Mouse (Mus musculus) granulocyte monocyte progenitor cell, adult 5-6 weeks (primary cell): ENCODE measurements around the gene Tex14. TPM values are rescaled to one million over a fixed set of nuclear protein-coding genes. Genes with fewer than 3 reads are reported as not detected.
"Not testable (repeated sequence)": the region's sequence is repeated elsewhere in the genome, so short reads cannot be mapped to it uniquely, and the experiment has no call there.

Experiments
- ATAC-seq: replicated peaks from 2 replicates; pipeline ENCODE4 v1.8.0; 2016; ENCODE audit warnings: mild to moderate bottlenecking, moderate TSS enrichment, inconsistent platforms; ENCODE audit not compliant: poor library complexity, severe bottlenecking
- total RNA-seq, 2 experiments: library from RNA; stranded (forward) in 1 of 2; stranded (reverse) in 1 of 2; fragments of 200-712, 200-1000 nt in 1 of 2; fragments of >200 nt in 1 of 2; fragmentation: Nextera tagmentation in 1 of 2; gene quantifications; 2 replicates each; pipeline ENCODE4 v1.2.3; 2014 to 2017

Gene Tex14
- total RNA-seq, 2 experiments from 2014 or later, result not detected

DNA sequence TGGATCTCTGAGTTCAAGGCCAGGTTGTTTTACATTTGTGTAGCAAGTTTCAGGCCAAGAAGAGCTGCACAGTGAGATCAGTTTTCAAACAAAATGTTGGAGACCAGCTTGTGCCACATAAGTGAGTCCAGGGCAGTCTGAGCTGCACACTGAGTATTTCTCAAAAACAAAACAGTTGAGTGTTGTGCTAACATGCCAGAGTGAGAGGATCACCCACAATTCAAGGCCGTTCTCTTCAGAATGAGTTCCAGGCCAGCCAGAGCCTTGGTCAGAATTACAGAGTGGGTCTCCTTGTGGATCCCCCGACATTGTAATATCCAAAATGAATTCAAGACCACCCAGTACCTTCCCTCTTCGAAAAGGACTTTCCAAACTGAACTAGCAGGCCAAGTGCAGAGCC, 41.3 kb downstream of the Tex14 start:
- no peak for ATAC-seq

DNA sequence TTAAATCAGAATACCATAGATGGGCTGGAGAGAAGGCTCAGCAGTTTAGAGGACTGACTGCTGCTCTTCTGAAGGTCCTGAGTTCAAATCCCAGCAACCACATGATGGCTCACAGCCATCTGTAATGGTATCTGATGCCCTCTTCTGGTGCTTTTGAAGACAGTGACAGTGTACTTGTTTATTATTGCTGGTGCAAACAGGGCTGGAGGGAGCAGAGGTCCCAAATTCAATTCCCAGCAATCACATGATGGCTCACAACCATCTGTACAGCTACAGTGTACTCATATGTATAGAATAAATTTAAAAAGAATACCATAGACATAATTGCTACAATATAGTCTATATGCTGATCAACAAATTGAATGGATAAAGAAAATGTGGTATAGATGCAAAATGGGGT, 42.6 kb downstream of the Tex14 start:
- no peak for ATAC-seq

GRCm38 (mm10) chr11:87448081-87448475, 43.2 kb downstream of the Tex14 start:
- ATAC-seq, result peak; percentile 83

DNA sequence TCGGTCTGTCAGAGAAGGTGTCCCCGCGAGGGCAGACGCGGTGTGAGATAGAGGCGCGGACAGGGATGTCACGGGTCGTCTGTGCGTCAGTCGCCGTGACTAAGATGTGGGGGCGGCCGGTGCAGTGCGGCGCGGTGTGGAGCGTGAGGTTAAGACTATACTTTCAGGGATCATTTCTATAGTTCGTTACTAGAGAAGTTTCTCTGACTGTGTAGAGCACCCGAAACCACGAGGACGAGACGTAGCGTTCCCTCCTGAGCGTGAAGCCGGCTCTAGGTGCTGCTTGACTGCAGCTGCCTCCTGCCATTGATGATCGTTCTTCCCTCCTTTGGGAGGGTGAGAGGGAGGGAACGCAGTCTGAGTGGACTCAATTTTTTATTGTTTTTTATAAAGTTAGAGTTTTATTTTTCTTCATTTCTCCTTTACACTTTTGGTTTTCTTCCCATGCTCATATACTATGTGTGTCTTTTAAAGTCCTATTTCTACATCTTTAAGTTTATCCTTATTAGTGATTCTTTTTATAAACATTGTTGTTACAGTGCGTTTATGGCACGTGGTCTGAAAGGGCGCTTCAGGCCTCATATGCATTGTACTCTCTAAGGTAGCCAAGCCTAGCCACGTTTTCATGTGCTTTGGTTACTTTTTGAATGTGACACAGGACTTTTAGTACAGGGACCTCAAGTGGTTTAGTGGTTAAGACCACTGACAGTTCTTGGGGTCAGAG, 43.8 kb downstream of the Tex14 start:
- peak; percentile 81 for ATAC-seq

- peak; percentile 31 for ATAC-seq
Observed at GRCm38 (mm10) chr11:87449200-87449547, 44.3 kb downstream of the Tex14 start.

GRCm38 (mm10) chr11:87449847-87450246, 45.0 kb downstream of the Tex14 start:
- not testable (repeated sequence) for ATAC-seq

GRCm38 (mm10) chr11:87452779-87453178, 47.9 kb downstream of the Tex14 start:
- not testable (repeated sequence) for ATAC-seq

GRCm38 (mm10) chr11:87453216-87454034, 48.6 kb downstream of the Tex14 start:
- ATAC-seq, result no peak

DNA sequence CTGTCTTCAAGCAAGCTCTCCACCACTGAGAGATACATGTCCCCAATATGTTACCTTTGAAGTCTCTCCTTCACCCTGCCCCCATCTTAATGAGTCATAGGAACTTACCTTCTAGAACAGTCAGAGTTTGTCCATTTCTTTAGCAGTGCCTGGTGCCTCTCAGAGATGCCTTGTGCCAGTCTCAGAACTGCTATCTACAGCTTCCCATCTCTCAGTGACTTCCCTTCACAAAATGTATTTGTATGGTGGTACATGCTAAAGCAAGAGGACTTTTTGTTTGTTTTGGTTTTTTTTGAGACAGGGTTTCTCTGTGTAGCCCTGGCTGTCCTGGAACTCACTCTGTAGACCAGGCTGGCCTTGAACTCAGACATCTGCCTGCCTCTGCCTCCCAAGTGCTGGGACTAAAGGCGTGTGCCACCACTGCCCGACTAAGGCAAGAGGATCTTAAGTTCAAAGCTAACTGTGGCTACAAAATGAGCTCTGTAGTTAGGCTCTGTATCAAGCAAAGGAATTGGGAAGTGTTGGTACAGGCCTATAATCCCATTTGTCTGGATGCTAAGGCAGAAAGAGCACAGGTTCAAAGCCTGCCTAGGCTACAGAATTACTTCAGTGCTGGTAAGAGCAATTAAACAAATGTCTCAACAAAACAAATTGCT, 49.3 kb downstream of the Tex14 start:
- ATAC-seq, result no peak

DNA sequence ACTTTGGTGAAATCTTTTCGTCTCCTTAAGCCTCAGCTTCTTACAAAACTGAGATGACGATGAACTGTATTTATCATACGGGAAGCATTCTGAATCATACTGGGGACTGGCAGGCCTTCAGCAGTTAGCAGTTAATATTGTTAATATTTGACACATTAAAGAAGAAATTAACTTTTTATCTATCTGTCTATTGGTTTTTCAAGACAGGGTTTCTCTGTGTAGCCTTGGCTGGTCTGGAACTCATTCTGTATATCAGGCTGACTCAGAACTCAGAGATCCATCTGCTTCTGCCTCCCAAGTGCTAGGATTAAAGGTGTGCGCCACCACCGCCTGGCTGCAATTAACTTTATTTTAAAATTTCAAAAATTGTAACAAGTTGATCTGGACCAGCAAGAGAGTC, 50.7 kb downstream of the Tex14 start:
- no peak for ATAC-seq

DNA sequence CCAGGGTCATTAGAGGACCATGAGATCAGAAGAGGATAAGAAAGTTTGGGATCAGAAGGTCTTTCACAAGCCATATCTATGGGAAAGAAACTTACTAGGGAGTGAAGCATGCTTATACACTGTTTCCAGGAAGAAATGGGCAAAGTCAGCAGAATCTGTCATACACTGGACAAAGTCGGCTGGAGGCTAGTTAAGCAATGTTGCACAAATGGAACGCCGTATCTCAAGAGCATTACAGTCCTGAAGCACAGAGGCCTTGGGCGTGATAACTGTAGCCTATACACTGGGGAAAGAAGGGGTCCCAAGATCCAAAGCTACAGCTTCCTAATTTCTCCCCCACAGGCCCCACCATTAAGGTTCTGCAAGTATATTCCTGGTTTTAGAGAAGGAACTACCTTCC, 51.1 kb downstream of the Tex14 start:
- no peak for ATAC-seq

GRCm38 (mm10) chr11:87460566-87460965, 55.7 kb downstream of the Tex14 start:
- no peak for ATAC-seq

GRCm38 (mm10) chr11:87461780-87462460, 57.1 kb downstream of the Tex14 start:
- ATAC-seq, result peak; percentile 94

DNA sequence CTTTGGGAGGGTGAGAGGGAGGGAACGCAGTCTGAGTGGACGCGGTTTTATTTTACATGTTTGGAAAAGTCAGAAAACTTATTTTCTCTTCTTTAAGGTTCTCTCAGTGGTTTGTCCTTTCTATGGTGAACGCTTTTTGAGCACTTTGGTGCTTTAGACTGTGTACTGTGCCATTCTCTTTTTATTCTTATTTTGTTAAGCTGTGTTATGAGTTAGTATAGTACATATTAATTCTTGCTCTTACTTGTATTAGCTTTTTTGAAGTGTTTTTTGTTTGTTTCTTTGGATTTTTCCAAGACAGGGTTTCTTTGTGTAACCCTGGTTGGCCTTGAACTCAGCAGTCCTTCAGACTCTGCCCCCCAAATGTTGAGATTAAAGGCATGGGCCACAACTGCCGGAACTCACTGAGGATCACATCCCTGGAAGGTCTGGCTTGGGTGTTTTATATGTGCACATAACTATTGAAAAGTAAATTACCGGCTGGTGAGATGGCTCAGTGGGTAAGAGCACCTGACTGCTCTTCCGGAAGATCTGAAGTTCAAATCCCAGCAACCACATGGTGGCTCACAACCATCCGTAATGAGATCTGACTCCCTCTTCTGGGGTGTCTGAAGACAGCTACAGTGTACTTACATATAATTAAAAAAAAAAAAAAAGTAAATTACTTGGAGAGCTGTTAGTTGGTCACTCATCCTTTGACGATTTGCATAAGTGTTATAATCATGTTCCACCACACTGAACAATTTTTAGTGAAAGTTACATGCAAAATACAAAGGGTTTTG, 57.8 kb downstream of the Tex14 start:
- ATAC-seq, result peak; percentile 64

DNA sequence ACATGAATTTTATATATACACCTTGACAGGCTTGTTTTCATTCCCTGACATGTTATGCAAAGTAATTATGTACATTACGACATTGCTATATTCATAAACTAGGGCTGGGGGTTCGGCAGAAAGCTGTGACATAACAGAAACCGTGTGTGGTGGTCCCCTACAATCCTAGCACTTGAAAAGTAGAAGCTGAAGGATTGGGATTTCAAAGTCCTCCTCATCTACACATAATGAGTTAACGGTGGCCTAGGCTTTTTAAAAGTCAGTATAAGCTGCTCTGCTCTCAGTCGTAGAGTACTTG, 58.3 kb downstream of the Tex14 start:
- no peak for ATAC-seq

DNA sequence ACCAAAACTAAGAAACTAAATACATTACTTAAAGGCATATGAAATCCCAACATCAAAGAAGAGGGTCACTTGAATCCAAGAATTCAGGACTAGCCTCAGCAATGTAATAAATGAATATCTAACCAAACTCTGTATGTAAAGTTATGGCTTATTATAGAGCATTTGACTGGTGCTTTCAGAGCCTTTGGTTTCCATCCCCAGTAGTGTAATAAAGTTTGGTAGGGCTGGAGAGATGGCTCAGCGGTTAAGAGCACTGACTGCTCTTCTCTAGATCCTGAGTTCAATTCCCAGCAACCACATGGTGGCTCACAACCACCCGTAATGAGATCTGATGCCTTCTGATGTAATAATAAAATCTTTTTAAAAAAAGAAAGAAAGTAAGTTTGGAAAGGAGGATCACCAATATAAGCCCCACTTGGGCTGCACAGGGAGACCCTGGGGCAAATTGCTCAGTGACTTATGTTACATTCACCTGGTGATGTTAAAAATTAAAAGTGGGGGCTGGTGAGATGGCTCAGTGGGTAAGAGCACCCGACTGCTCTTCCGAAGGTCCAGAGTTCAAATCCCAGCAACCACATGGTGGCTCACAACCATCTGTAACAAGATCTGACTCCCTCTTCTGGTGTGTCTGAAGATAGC, 59.0 kb downstream of the Tex14 start:
- not testable (repeated sequence) for ATAC-seq

- peak; percentile 31 for ATAC-seq
Observed at GRCm38 (mm10) chr11:87465990-87466593, 61.2 kb downstream of the Tex14 start.

DNA sequence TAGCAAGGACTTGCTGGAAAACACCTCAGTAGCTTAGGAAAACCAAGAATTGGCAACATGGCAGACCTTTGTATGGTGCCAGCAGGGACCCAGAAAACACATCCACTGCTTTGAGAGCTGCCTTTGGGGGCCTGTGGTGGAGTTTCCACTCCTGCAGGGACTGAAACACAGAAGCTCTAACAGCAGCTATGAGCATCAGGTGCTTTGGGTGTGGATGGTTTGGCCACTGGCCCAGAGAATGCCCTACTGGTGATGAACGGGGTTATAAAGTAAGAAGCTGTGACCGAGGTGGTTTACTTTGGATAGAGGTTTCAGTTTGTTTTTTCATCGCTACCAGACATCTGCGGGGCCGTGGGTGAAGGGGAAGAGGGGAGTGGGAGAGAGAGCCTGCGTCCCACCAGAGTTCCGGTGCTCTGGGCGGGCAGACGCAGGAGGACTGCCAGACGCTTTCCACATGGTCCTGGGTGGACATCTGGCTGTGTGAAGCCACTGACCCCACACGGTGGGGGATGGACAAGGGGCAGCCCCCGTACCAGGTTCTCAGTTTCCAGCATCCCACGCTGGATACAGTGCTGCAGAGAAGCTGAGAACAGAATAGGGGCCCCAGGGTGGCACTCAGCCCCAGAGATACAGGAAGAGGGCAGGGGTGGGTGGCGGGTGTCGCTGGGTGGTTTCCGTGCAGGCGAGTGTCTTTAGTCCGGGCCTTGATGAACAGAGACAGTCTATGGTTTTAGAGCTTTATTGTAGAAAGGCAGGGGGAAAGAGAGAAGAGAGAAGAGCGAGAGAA, 62.8 kb downstream of the Tex14 start:
- ATAC-seq, result no peak

GRCm38 (mm10) chr11:87468278-87468655, 63.4 kb downstream of the Tex14 start:
- ATAC-seq, result no peak
